Mouse (Mus musculus): ENCODE results near the gene Aldh3b3. TPM values are rescaled to one million over a fixed set of nuclear protein-coding genes. Genes with fewer than 3 reads are reported as not detected.

Gene Aldh3b3
- polyA plus RNA-seq (2017; shearing (Covaris generic)): not detected

DNA sequence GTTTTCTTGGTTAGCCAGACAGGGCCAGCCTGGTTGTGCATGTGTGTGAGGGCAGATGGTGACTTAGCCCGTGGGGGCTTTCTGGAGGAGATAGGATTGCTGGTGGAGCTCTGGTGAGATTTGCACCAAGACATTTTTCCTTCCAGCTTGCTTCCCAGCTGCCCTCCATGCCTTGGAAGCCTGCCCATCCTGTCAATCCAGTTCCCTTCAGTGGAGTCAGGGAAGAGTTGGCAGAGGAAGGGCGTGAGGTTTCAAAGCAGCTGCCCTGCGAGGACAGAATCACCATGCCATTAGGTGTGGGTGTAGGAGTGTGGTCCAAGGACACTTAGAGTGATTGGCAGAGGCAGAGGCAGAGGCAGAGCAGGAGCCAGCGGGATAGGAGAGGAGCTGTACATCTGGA is at the start of gene Aldh3b3:
Aldh3b3 (plus strand) TSS at position 176 of the 400 bp plus-strand sequence.
- no peak for ATAC-seq

DNA sequence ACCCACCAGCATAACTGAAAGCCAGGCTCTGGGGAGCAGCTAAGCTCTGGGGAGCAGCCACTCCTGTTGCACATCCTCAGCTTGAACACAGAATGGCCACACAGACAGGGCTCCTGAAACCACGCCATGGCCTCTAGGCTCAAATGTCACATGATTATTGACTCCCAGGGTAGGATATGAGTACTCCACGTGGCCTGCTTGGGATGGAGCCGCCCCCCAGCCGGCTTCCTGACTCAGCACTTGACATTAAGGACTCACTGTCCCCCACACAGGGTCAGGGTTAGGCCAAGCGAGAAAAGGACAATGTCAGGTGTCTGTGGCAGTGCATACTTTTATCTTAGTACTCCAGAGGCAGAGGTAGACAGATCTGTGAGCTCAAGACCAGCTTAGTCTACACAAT is 48.2 kb upstream of the Aldh3b3 start:
- no peak for ATAC-seq

DNA sequence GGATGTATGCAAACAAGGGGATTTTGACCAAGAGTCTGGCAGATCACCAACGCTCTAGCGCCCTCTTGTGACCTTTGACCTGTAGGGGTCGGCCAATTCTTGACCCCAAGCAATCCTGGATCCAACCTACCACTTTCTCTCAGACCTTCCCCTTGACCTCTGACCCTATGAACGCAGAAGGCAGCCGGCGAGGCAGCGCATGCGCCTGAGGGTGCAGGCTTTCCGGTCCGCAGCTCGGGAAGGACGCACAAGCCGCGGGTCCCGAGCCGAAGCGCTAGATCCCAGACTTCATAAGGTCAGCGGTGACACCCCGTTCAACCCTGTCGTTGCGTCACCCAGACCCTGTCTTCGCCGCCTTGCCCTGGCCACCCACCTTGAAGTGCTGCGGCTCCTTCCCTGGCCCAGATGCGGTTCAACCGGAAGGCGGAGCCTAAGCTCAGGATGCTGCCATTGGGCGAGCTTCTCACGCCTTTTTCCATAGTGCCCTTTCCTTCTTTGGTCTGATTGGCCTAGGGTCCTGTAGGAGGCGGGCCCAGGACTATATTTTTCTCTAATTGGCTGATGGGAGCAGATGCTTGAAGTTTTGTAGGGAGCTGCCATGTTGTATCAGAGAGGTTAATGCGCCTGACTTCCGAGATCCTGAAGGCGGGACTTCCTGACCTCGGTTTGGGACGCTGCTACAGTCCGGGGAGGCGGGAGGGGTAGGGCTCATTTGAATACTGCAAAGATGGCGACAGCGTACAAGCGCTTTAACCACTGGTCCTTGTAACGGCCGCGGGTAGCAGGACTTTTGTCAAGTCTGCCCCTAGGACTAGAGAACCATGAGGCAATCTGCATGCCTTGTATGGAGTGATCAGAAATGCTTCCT is 45.9 kb upstream of the Aldh3b3 start, which contains the start of gene Ndufs8:
Ndufs8 (minus strand) TSS at position 438 of the 868 bp plus-strand sequence.
- peak; percentile 98 for ATAC-seq

DNA sequence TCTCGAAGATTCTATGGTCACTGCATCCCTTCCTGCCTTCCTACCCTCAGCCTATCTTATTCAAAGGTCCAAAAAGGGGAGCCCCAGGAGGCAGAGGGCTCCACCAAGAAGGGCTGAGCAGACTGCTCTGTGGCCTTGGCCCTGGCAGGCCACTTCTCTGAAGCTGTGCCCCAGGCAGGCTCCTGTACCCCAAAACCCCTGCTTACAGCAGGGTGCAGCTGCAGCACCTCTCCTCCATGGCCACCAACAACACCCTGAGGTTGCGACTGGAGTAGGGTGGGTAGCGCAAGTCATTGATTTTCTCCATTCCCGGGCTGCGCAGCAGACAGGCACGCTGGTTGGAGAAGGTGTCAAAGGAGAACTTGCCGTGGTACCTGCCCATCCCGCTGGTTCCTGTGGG is 44.8 kb upstream of the Aldh3b3 start:
- ATAC-seq: no peak

DNA sequence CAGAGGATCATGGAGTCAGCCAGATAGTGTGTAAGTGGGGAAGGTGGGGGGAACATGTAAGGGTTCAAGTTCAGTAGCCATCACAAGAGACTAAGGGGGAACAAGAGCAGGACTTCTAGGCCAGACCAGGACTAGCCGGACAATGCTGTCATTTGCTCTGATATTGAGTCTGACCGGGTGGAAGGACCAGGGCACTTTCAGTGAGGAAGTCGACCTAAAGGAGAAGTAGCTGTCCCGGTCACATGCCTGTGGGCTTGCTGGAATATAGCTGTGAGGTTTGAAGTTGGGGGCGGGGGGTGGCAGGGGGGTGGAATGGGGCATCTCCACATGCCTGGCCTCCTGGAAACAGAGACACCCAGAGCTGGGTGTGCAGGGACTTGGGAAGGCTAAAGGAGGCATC is 43.9 kb upstream of the Aldh3b3 start:
- ATAC-seq: no peak

DNA sequence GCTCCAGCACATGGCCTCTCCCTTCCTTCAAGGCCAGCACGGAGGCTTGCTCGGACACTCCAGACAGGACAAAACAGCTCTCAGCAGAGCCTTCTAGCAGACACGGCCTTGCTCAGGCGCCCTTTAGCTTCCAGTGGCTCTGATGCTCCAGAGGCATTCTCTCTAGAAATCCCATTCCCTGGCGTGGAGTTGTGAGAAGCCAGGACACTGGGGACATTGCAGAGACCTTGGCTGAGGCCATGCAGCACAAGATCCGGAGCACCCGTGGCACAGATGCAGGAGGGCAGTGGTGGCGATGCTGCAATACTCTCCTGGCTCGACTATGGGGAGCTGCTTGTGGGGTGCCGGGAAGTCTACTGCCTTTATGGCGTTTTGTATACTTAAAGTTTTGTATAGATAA is 41.7 kb upstream of the Aldh3b3 start:
- no peak for ATAC-seq

DNA sequence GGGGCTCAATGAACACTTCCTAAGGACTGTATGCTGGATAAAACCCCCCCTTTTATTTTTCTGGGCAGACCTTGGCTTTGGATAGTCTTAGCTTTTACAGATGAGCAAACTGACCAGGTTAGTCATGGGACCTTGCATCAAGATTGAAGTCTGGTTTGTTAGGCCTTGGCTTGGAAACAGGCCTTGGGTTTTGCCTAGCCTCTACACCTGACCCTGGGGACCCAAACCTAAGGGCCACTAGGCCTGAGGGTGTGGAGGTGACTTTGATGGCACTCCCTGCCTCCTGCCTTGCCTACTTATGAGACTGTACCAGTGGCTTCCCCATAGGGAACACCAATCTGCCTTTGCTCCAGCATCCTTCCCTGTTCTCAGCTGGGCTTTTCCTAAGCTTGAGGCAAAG is 38.5 kb upstream of the Aldh3b3 start:
- no peak for ATAC-seq

DNA sequence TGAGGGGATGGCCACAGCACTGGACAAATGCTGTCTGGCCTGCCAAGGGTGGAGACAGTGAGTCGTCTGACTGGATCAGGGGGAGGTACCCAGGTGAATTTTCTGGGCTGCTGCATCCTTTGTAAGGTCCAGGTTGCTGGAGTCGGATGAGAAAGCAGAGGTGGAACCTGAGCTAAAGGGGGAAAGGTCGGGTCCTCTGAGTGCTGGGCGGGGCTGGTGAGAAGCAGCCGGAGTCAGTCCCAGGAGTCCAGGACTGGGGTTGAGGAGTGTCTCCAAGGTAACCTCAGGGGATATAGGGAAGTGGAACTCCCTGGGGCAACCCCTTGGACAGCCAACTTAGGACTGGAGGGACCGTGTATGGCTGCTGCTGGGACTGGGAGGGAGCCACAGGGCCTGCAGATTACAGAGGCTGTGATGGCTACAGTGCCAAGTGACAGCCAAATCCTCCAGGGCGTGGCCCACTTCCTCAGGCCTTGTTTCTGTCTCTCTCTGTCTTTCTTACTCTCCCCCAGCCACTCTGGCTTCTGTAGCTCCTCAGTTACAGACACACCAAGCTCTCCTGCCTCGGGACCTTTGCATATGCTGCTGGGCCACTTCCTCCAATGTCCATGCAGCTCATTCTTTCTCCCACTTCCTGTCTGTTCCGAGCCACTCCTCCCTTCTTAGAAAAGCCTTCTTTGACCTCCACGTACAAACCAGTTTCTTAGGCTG is 35.6 kb upstream of the Aldh3b3 start:
- no peak for ATAC-seq

DNA sequence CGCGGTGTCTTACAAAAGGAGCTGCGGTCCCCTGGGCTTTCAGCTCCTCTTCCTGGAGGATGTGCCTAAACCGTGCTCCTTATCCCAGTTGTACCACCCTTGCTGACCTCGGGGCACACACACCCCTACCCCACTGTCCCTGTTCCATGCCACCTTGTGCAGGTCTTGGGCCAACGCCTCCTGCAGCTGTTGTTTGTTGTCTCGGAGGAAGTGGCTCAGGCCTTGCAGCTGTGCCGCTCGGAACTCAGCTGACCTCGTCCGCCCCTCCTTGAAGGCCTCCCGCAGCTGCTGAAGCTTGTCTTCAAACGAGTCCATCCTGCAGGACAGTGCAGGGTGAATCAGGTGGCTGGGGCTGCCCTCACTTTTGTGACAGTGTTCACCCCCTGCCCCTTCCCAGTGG is 34.9 kb upstream of the Aldh3b3 start:
- no peak for ATAC-seq

DNA sequence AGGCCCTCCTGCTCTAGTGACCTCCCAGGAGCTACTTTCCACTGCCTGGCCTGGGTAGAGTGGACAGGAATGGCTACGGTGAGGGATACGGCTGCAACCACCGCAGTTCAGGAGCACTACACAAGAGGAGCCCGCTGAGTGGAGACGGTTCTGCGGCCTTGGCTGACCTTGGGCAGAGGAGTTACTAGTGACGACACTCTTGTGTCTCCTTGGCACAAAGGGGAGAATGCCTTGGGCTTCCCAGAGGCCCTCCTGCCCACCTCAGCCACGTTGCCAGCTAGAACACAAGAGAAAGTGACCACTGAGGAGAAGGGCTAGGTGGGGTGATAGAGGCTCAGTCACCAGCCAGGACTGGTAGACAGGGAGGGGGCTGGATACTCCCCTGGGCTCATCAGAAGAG is 34.3 kb upstream of the Aldh3b3 start:
- ATAC-seq: no peak

DNA sequence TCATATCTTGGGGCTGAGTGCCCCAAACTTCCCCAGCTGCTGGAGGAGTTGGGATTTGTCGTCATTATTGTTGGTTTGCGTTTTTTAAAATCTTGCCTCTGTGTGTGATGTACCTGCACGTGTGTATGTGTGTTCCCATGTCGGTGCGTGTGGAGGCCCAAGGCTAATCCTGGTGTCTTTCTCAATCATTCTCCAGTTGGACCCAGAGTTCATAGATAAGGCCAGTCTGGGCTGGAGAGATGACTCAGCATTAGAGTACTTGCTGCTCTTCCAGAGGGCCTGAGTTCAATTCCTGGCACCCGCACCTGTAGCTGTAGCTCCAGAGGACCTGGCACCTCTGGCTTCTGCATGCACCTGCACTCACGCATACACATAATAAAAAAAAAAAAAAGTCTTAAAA is 33.6 kb upstream of the Aldh3b3 start:
- no peak for ATAC-seq

DNA sequence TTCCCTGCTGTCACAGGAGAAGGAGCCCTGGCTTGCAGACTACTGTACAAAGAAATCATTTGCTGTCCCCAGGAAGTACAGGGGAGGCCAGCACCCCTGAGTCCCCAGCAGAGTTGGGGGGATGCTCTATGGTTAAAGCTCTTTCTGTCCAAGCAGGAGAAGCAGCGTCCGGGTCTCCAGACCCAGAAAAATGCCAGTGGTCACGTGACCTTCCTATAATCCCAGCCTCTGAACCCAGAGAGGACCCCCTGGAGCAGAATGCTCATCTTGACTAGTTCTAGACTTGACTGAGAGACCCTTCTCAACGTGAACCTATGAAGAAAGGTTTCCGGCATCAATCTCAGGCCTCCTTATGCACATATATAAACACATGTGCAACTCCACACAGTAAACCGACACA is 32.6 kb upstream of the Aldh3b3 start:
- no peak for ATAC-seq

DNA sequence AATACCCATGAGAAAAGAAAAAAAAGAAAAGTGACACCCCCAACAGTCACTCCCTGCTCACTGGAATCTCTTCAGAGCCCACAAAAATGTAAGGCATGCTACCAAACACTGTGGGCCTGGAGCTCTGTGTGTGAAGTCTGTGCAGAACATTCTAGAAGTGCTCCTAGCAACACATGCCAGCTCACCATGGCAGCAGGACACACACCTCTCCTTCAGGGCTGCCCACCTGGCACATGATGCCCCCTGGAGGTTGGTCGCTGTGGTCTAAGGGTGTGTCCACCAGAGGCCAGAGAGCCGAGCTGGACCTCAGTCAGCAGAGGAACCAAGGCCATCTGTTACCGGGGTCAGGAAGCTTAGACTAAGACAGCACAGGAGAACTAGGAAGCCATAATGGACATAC is 32.2 kb upstream of the Aldh3b3 start:
- ATAC-seq: no peak

DNA sequence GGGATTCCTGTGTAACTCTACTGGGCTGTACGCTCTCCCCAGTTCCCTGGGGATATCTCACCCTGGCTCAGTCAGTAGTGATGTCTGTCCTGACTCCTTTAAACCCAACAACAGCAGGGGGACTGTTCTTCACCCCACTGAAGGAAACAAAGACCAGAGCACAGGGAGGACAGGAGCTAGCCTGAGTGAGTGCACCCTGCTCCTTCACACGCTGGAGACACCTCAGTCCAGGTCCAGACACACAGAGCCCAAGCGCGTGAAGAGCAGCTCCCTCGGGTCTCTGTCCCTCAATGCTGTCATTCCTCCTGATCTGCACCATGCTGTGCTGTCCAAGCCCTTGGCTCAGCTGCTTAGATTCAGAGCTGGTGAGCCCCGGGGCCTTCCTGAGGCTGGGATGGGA is 31.8 kb upstream of the Aldh3b3 start:
- no peak for ATAC-seq

DNA sequence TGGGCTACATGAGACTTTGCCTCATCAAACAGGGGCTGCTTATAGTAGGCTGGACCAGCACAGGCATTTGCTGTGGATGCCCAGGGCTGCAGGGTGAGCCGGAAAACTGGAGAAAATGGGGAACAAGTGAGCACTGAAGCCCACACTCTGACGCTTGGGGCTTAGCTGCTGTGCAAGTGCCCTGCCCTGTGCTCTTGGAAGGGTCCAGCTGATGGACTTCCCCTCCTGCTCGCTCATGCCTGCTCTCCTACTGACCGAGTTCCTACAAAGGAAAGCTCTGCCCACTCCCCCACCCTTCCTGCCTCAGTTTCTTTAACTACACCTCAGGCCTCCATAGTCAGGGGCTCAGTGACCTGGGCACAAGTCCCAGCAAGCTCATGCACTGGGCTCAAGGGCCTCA is 30.5 kb upstream of the Aldh3b3 start:
- ATAC-seq: no peak

DNA sequence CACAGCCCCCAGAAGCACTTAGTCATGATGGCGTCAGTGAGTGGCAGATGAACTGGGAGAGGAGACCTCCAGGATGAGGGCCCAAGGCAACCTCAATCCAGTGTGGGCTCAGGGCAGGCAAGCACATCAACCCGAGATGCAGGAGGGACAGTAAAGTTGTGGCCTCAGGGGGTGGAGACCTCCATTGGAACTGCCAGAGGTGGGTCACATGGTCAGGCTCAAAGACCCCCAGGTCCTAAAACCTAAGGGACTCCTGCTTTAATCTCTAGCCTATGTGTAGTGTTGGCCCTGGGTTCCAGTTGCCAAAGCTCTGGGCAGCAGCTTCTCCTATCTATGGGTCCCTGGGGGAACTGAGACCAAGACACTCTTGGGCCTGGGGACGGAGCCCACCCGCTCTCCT is 29.7 kb upstream of the Aldh3b3 start:
- ATAC-seq: no peak

DNA sequence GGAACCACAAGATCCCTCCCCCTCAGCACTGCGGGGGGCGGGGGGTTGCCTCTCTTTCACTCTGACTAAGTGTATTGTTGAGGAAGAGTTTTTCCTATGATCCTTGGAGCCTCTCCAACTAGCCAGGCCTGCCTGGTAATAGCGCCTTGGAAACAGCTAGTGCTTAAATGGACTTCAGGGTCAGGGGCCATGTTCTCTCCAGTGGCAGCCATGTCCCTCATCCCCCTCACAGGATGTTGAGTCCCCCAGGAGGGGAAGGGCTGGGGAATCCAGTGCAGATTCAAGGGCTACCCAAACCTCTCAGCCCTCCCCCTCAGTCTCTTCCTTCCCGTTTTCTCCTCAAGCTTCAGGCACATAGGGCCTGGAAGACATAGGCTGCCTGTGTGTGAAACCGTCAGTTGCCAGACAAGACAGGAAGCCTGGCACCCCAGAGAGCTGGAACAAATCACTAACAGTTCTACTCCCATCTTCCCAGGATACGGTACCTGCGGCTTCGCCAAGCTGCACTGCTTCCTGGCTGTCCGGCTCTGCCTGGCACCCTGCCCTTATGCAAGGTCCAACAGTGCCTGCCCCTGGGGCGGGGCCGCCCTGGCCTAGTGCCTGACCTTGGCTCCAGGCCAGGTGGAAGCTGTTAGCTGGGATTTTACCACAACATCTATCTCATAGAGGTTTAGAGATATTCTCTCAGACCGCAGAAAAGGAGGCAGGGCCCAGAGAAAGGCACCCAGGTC is 29.1 kb upstream of the Aldh3b3 start, which contains the start of gene Aldh3b1:
Aldh3b1 (minus strand) TSS at position 598 of the 731 bp plus-strand sequence.
- ATAC-seq: no peak

DNA sequence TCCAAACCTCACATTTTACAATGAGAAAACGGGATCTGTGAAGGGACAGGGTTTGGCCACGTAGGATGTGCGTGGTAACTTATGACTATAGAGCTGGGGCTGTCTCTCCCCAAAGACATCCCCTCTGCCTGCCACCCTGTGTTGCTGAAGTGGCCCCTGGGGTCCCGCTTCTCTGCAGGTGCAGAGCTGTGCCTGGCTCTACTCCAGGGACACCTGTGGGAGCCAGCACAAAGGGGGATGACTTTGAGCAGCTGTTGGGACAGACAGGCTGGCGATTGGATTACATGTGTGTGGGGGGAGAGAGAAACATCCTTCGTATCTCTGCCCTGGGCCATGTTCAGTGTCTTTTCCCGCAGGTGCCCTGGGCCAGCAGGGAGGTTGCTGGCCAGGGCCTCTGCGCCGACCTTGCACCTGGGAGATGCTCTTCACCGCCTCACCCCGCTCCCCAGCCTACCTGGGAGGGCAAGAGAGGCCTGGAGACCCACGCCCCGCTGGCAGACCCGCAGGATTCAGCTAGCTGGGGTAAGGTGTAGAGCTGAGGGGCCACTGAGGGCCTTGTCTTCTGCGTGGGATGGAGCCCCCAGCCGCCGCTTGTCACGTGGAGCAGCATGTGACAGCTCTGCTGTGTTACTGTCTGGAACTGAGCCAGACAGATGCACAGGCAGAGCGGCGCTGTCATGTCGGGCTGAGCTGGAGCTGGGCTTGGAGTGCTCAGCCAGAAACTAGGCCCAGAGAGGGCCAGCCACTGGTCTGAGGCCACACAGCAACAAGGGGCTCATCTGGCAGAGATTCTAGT is 28.0 kb upstream of the Aldh3b3 start:
- ATAC-seq: no peak

DNA sequence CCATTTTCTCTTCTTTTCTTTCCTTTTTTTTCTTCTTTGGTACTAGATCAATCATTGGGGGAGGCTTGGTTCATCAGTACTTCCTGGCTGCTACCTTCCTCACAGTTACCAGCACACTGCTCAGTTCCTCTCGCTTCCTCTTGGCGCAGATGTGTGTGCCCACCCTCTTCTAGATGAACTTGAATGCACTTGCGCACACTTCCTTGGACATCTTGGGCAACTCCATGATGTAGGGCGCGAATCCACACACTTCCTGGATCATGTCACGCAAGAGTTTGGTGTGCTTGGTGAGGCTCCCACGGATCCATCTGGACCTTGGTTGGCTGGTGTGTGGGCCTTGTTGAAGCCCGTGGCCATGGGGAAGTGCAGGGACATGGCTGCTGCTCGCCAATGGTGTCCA is 26.7 kb upstream of the Aldh3b3 start:
- no peak for ATAC-seq

DNA sequence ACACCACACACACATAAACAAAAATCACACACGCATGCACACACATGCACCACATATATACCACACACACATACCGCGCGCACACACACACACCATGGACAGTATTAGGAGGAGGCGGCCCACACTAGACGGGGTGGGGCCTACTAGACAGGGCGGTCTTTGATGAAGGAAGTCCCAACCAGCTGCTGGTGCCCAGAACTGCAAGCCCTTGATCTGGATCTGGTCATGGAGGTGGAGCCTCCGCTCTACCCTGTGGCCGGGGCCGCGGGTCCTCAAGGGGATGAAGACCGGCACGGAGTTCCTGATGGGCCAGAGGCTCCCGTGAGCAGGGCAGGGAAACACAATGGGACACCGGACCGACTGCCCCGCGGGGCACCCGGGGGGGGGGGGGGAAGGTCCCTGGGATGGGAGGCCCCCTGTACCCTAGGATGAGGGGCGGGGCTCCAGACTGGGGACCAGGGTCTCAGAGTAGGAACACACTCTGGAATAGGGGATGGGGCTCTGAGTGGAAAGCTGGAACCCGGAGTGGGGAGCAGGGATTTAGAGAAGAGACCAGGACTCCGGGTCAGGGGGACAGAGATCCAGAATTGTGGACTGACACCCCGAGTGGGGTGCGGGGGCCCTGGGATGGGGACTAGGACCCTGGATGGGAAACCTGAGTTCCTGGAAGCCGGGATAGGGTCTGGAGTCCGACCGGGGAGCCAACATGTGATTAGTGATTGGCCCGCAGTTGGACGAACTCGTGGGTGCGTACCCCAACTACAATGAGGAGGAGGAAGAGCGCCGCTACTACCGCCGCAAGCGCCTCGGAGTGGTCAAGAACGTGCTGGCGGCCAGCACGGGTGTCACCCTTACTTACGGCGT is 23.2 kb upstream of the Aldh3b3 start, which contains the start of gene Unc93b1:
Unc93b1 (plus strand) TSS at position 155 of the 864 bp plus-strand sequence.
- ATAC-seq: peak; percentile 88
